ENCODE assay signal across 16 mouse cellular contexts in genomic region chr12:83577445-83577844, GRCm38 (mm10).
"Had no signal": no experiment of that assay in that cellular context is flagged by ENCODE, and none has a peak within 500 bp of the region (broad histone marks: within the 10 kb centered on the region; RNA-seq: fewer than 3 reads in every experiment).

No protein-coding gene starts in this region.

- H3K4me3 ChIP-seq: kidney, embryonic 15.5 days; limb, embryonic 15.5 days; megakaryocyte, embryonic 14.5 days; midbrain, embryonic 12.5 days; neural tube, embryonic 13.5 days had no signal

- H3K27ac ChIP-seq: kidney, embryonic 15.5 days; limb, embryonic 15.5 days; macrophage; midbrain, embryonic 12.5 days; neural tube, embryonic 13.5 days had no signal

- H3K9me3 ChIP-seq: kidney, embryonic 15.5 days; limb, embryonic 15.5 days; megakaryocyte, embryonic 14.5 days; midbrain, embryonic 12.5 days; neural tube, embryonic 13.5 days had no signal

- DNase-seq: kidney, adult 2 months; kidney, postnatal 25 days; layer of hippocampus, adult 9-11 months; layer of hippocampus, postnatal 36 days; lung, embryonic 14.5 days; lung, postnatal 10 days; retina, postnatal 1 day; right cerebral cortex, postnatal 4 days; thymus, postnatal 36 days had no signal

- H3K9ac ChIP-seq: kidney, embryonic 15.5 days; limb, embryonic 15.5 days; lung, embryonic 14.5 days; midbrain, embryonic 12.5 days; neural tube, embryonic 13.5 days had no signal

- ATAC-seq: midbrain, embryonic 16.5 days had no signal

- H3K27me3 ChIP-seq: kidney, embryonic 15.5 days; limb, embryonic 15.5 days; megakaryocyte, embryonic 14.5 days; midbrain, embryonic 12.5 days; neural tube, embryonic 13.5 days had no signal

- H3K4me2 ChIP-seq: kidney, embryonic 15.5 days; limb, embryonic 15.5 days; lung, embryonic 14.5 days; midbrain, embryonic 12.5 days; neural tube, embryonic 13.5 days had no signal
